9 mouse cellular contexts compared by ENCODE assay signal in the genomic region with DNA sequence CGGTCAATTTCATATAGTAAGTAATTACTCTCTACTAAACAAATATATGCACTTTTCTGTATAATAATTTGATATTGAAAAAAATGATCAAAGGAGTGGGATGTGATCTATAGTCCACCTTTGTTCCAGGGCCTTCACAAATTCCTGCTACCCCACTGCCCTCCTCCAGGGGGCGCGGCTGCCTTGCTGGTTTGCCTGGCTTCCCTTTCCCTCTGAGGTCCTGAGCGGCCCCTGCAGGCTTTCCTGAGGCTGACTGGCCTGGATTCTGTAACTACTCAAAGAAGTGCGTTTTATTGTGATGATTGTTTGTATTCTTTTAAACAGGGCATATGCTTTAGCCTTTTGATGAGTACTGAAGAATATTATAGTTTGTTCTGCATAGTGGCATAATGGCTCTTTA.
A peak's percentile ranks its signal among the peaks of the same experiment; 100 is the strongest.
DNase-seq lines count a peak whose midpoint lies in the region; ATAC-seq and TF ChIP-seq lines count a peak whose summit lies in the region.
"Had no signal": no experiment of that assay in that cellular context is flagged by ENCODE, and none has a peak within 500 bp of the region (broad histone marks: within the 10 kb centered on the region; RNA-seq: fewer than 3 reads in every experiment).

No protein-coding gene starts in this region.

- intact Hi-C loops in heart, postnatal 25 days (cut with DNase I) = loop anchor here (5.0 kb wide), 2 partner anchors 305 to 770 kb away; no protein-coding TSS in a partner anchor
- intact Hi-C loops in left cerebral cortex, postnatal 25 days (cut with DNase I) = loop anchor here (5.0 to 10.0 kb wide), 5 partner anchors 303 to 1097 kb away; no protein-coding TSS in a partner anchor

- no peaks in the 10 kb centered on the region for H3K9me3 ChIP-seq in heart, embryonic 10.5 days
- H3K9me3 ChIP-seq in forebrain, embryonic 16.5 days (ENCODE audit: control insufficient read depth, low read length) = no peaks in the 10 kb centered on the region
- no peaks in the 10 kb centered on the region for H3K9me3 ChIP-seq in midbrain, postnatal 0 days (ENCODE audit: low read length)

- H3K4me3 ChIP-seq in heart, embryonic 10.5 days = no peak overlapping the region
- no peak overlapping the region for H3K4me3 ChIP-seq in forebrain, embryonic 16.5 days (replicated peaks; ENCODE audit: low read length)
- H3K4me3 ChIP-seq in kidney, adult 2 months (ENCODE audit: insufficient read depth, low read depth, low read length) = no peak overlapping the region
- no peak overlapping the region for H3K4me3 ChIP-seq in midbrain, postnatal 0 days (ENCODE audit: low read depth, low read length)

- DNase-seq in heart, embryonic 10.5 days (ENCODE audit: low spot score) = peak; percentile 85
- no peak for DNase-seq in heart, postnatal 25 days (ENCODE audit: low spot score)
- DNase-seq in cerebellum, adult 11 months = peak; percentile 1
- DNase-seq in kidney, adult 2 months = peak; percentile 54
- DNase-seq in left cerebral cortex, postnatal 25 days (ENCODE audit: low spot score in 2 of 2) = peak; percentile 62 to 70
- peak; percentile 60 for DNase-seq in midbrain, postnatal 0 days (ENCODE audit: low spot score)
- peak; percentile 47 for DNase-seq in urinary bladder, adult 2 months (ENCODE audit: low spot score)

- ATAC-seq in forebrain, embryonic 16.5 days = peak; percentile 82
- no peak for ATAC-seq in midbrain, postnatal 0 days (ENCODE audit: low FRiP score)

- no peak for TF ChIP-seq POLR2A in kidney, adult 2 months (IDR thresholded peaks at IDR 0.05; ENCODE audit: low read depth, low read length)

- no peaks in the 10 kb centered on the region for H3K36me3 ChIP-seq in heart, embryonic 10.5 days
- H3K36me3 ChIP-seq in forebrain, embryonic 16.5 days (ENCODE audit: control insufficient read depth, insufficient read depth) = no peaks in the 10 kb centered on the region
- H3K36me3 ChIP-seq in kidney, adult 2 months (ENCODE audit: control insufficient read depth, insufficient read depth, low read length) = no peaks in the 10 kb centered on the region
- no peaks in the 10 kb centered on the region for H3K36me3 ChIP-seq in midbrain, postnatal 0 days (ENCODE audit: insufficient read depth, low read length)
- H3K36me3 ChIP-seq: G1E had no signal

- H3K27me3 ChIP-seq in heart, embryonic 10.5 days (ENCODE audit: insufficient read depth, poor library complexity, severe bottlenecking) = no peaks in the 10 kb centered on the region
- H3K27me3 ChIP-seq in forebrain, embryonic 16.5 days (replicated peaks; ENCODE audit: control insufficient read depth, insufficient read depth, low read length) = no peaks in the 10 kb centered on the region
- H3K27me3 ChIP-seq in kidney, adult 2 months (replicated peaks; ENCODE audit: control insufficient read depth, insufficient read depth, low read length) = no peaks in the 10 kb centered on the region
- H3K27me3 ChIP-seq in midbrain, postnatal 0 days (ENCODE audit: insufficient read depth, low read length) = no peaks in the 10 kb centered on the region

- H3K27ac ChIP-seq in heart, embryonic 10.5 days = no peak overlapping the region
- no peak overlapping the region for H3K27ac ChIP-seq in forebrain, embryonic 16.5 days (ENCODE audit: low read length)
- H3K27ac ChIP-seq in kidney, adult 2 months (ENCODE audit: insufficient read depth, low read depth, low read length) = no peak overlapping the region
- H3K27ac ChIP-seq in midbrain, postnatal 0 days (ENCODE audit: low read depth, low read length) = no peak overlapping the region

- TF ChIP-seq CTCF in kidney, adult 2 months (conservative IDR thresholded peaks at IDR 0.05; ENCODE audit: insufficient read depth, insufficient read length, low read depth, low read length) = peak; percentile 90
- peak; percentile 86 for TF ChIP-seq CTCF in midbrain, postnatal 0 days (IDR thresholded peaks at IDR 0.05)

- no peaks in the 10 kb centered on the region for H3K4me1 ChIP-seq in heart, embryonic 10.5 days
- H3K4me1 ChIP-seq in forebrain, embryonic 16.5 days (replicated peaks; ENCODE audit: control insufficient read depth, insufficient read depth, low read length) = no peaks in the 10 kb centered on the region
- no peaks in the 10 kb centered on the region for H3K4me1 ChIP-seq in kidney, adult 2 months (ENCODE audit: control insufficient read depth, insufficient read depth, low read length)
- no peaks in the 10 kb centered on the region for H3K4me1 ChIP-seq in midbrain, postnatal 0 days (ENCODE audit: insufficient read depth, low read length)

- H3K4me2 ChIP-seq in forebrain, embryonic 16.5 days (ENCODE audit: low read length) = no peak overlapping the region
- no peak overlapping the region for H3K4me2 ChIP-seq in midbrain, postnatal 0 days (ENCODE audit: low read depth, low read length, poor library complexity, severe bottlenecking)

- WGBS in heart, embryonic 10.5 days = 10% methylated on average over 5 of the region's 5 CpGs
- 18% methylated on average over 5 of the region's 5 CpGs for WGBS in forebrain, embryonic 16.5 days
- 16% methylated on average over 5 of the region's 5 CpGs for WGBS in kidney, adult 2 months
- WGBS in midbrain, postnatal 0 days = 15% methylated on average over 5 of the region's 5 CpGs

- H3K9ac ChIP-seq in forebrain, embryonic 16.5 days (replicated peaks; ENCODE audit: low read depth, low read length) = no peak overlapping the region
- H3K9ac ChIP-seq in midbrain, postnatal 0 days (replicated peaks; ENCODE audit: low read length, poor library complexity, severe bottlenecking) = no peak overlapping the region
